Mouse (Mus musculus): ENCODE measurements around the gene Slc2a10. TPM values are rescaled to one million over a fixed set of nuclear protein-coding genes. Genes with fewer than 3 reads are reported as not detected.

Slc2a10 gene
- 0.21 and 1.3 TPM in 2 replicates for total RNA-seq (2014; fragmentation: Nextera tagmentation)
- total RNA-seq (2017), result not detected in 2 replicates

GRCm38 (mm10) chr2:165503259-165504203 lies at the start of gene Slc2a10:
Gene Slc2a10, plus strand, starts transcription at chr2:165503787.
- ATAC-seq (replicated peaks; ENCODE audit: poor library complexity, severe bottlenecking), result peak; percentile 90

GRCm38 (mm10) chr2:165456710-165457109 lies 46.9 kb upstream of the Slc2a10 start:
- no peak for ATAC-seq (replicated peaks; ENCODE audit: poor library complexity, severe bottlenecking)

GRCm38 (mm10) chr2:165458189-165458588 lies 45.4 kb upstream of the Slc2a10 start:
- ATAC-seq (replicated peaks; ENCODE audit: poor library complexity, severe bottlenecking), result no peak

GRCm38 (mm10) chr2:165459663-165460062 lies 43.9 kb upstream of the Slc2a10 start:
- no peak for ATAC-seq (replicated peaks; ENCODE audit: poor library complexity, severe bottlenecking)

- ATAC-seq (replicated peaks; ENCODE audit: poor library complexity, severe bottlenecking), result no peak
Measured at GRCm38 (mm10) chr2:165467824-165468452, 35.6 kb upstream of the Slc2a10 start.

GRCm38 (mm10) chr2:165470167-165470566 lies 33.4 kb upstream of the Slc2a10 start:
- peak; percentile 82 for ATAC-seq (replicated peaks; ENCODE audit: poor library complexity, severe bottlenecking)

- no peak for ATAC-seq (replicated peaks; ENCODE audit: poor library complexity, severe bottlenecking)
Measured at GRCm38 (mm10) chr2:165471943-165472342, 31.6 kb upstream of the Slc2a10 start.

- ATAC-seq (replicated peaks; ENCODE audit: poor library complexity, severe bottlenecking), result no peak; the same call in 1 of the 2 replicates
Measured at GRCm38 (mm10) chr2:165473003-165473402, 30.6 kb upstream of the Slc2a10 start, which contains the start of gene Slc13a3. Gene Slc13a3, minus strand, starts transcription at chr2:165473230.

GRCm38 (mm10) chr2:165475412-165475811 lies 28.2 kb upstream of the Slc2a10 start:
- ATAC-seq (replicated peaks; ENCODE audit: poor library complexity, severe bottlenecking), result no peak

- no peak for ATAC-seq (replicated peaks; ENCODE audit: poor library complexity, severe bottlenecking)
Measured at GRCm38 (mm10) chr2:165475850-165476249, 27.7 kb upstream of the Slc2a10 start.

GRCm38 (mm10) chr2:165482003-165482402 lies 21.6 kb upstream of the Slc2a10 start:
- no peak for ATAC-seq (replicated peaks; ENCODE audit: poor library complexity, severe bottlenecking)

- no peak for ATAC-seq (replicated peaks; ENCODE audit: poor library complexity, severe bottlenecking)
Measured at GRCm38 (mm10) chr2:165484152-165484551, 19.4 kb upstream of the Slc2a10 start.

GRCm38 (mm10) chr2:165485826-165486225 lies 17.8 kb upstream of the Slc2a10 start:
- ATAC-seq (replicated peaks; ENCODE audit: poor library complexity, severe bottlenecking), result no peak

- no peak; the same call in 1 of the 2 replicates for ATAC-seq (replicated peaks; ENCODE audit: poor library complexity, severe bottlenecking)
Measured at GRCm38 (mm10) chr2:165486401-165486800, 17.2 kb upstream of the Slc2a10 start.

- peak; percentile 59 for ATAC-seq (replicated peaks; ENCODE audit: poor library complexity, severe bottlenecking)
Measured at GRCm38 (mm10) chr2:165486881-165487535, 16.6 kb upstream of the Slc2a10 start.

GRCm38 (mm10) chr2:165492648-165493553 lies 10.7 kb upstream of the Slc2a10 start, which contains the start of gene Trp53rka:
Gene Trp53rka, minus strand, starts transcription at chr2:165493324.
- peak; percentile 95 for ATAC-seq (replicated peaks; ENCODE audit: poor library complexity, severe bottlenecking)

- ATAC-seq (replicated peaks; ENCODE audit: poor library complexity, severe bottlenecking), result no peak
Measured at GRCm38 (mm10) chr2:165493587-165494210, 9.9 kb upstream of the Slc2a10 start.

- ATAC-seq (replicated peaks; ENCODE audit: poor library complexity, severe bottlenecking), result no peak
Measured at GRCm38 (mm10) chr2:165494495-165494894, 9.1 kb upstream of the Slc2a10 start.

GRCm38 (mm10) chr2:165496251-165496650 lies 7.3 kb upstream of the Slc2a10 start:
- 0 out of 2 replicates have a peak, but pooled peaks have one; percentile 33 for ATAC-seq (replicated peaks; ENCODE audit: poor library complexity, severe bottlenecking)
